Comparison of ENCODE assay signal across 8 mouse cellular contexts in genomic region chr1:177257178-177258033, GRCm38 (mm10). TPM values are rescaled to one million over a fixed set of nuclear protein-coding genes. Genes with fewer than 3 reads are reported as not detected.
A peak's percentile ranks its signal among the peaks of the same experiment; 100 is the strongest.
DNase-seq lines count a peak whose midpoint lies in the region; ATAC-seq and TF ChIP-seq lines count a peak whose summit lies in the region.

No protein-coding gene starts in this region.

- ATAC-seq in forebrain, postnatal 0 days, result peak; percentile 69
- peak; percentile 38 for ATAC-seq in lung, embryonic 15.5 days (ENCODE audit: borderline replicate concordance, extremely low read depth, low FRiP score, low TSS enrichment)

- peak; percentile 45 for DNase-seq in ES-E14 (ENCODE audit: low read depth, low spot score)
- DNase-seq in cerebellum, adult 2 months, result peak; percentile 80
- DNase-seq in forebrain, postnatal 0 days, result peak; percentile 80
- DNase-seq in heart, postnatal 4 days, result peak; percentile 61
- DNase-seq in layer of hippocampus, adult 9-10 months (ENCODE audit: low spot score), result peak; percentile 46
- peak; percentile 38 for DNase-seq in ovary, adult 18-20 months (ENCODE audit: low spot score)
- peak; percentile 55 for DNase-seq in thymus, adult 2 months

- H3K4me1 ChIP-seq in ES-E14 (ENCODE audit: control insufficient read depth in 2 of 2, insufficient read depth in 2 of 2, low read length in 2 of 2, poor library complexity in 1 of 2), result peaks cover 3% of the 10 kb centered on the region in 2 experiments; a peak in 2 of 4 replicates
- H3K4me1 ChIP-seq in cerebellum, adult 2 months (ENCODE audit: control insufficient read depth, insufficient read depth, low read length), result no peaks in the 10 kb centered on the region
- H3K4me1 ChIP-seq in forebrain, postnatal 0 days (ENCODE audit: insufficient read depth), result peaks cover 13% of the 10 kb centered on the region
- 0 out of 2 replicates have a peak, but pooled peaks cover 3% of the 10 kb centered on the region for H3K4me1 ChIP-seq in lung, embryonic 15.5 days
- peaks cover 4% of the 10 kb centered on the region for H3K4me1 ChIP-seq in thymus, adult 2 months (replicated peaks; ENCODE audit: control insufficient read depth, insufficient read depth, low read length)

- H3K4me2 ChIP-seq in forebrain, postnatal 0 days (ENCODE audit: low read depth), result peak overlapping the region; percentile 93
- peak overlapping the region; percentile 90 for H3K4me2 ChIP-seq in lung, embryonic 15.5 days

- H3K36me3 ChIP-seq in ES-E14 (ENCODE audit: control insufficient read depth, insufficient read depth, low read length, poor library complexity, severe bottlenecking), result no peaks in the 10 kb centered on the region
- no peaks in the 10 kb centered on the region for H3K36me3 ChIP-seq in forebrain, postnatal 0 days (ENCODE audit: insufficient read depth)
- H3K36me3 ChIP-seq in lung, embryonic 15.5 days, result no peaks in the 10 kb centered on the region
- H3K36me3 ChIP-seq in thymus, adult 2 months (ENCODE audit: control insufficient read depth, insufficient read depth, low read length), result no peaks in the 10 kb centered on the region

- in situ Hi-C loops in ES-E14 (cut with MboI; ENCODE audit: low sequenced_read_pairs in 2 of 2, unreplicated experiment in 2 of 2), result no loop called here

- no peaks in the 10 kb centered on the region for H3K27me3 ChIP-seq in cerebellum, adult 2 months (ENCODE audit: control insufficient read depth, insufficient read depth, low read length)
- H3K27me3 ChIP-seq in forebrain, postnatal 0 days (ENCODE audit: insufficient read depth, low read length), result no peaks in the 10 kb centered on the region
- no peaks in the 10 kb centered on the region for H3K27me3 ChIP-seq in lung, embryonic 15.5 days
- H3K27me3 ChIP-seq in thymus, adult 2 months (ENCODE audit: control insufficient read depth, insufficient read depth, low read length), result no peaks in the 10 kb centered on the region

- H3K27ac ChIP-seq in ES-E14 (ENCODE audit: insufficient read depth, low read depth, low read length, poor library complexity, severe bottlenecking), result peak overlapping the region; percentile 93
- H3K27ac ChIP-seq in cerebellum, adult 2 months (ENCODE audit: insufficient read depth, low read length), result peak overlapping the region; percentile 32
- peak overlapping the region; percentile 100 for H3K27ac ChIP-seq in forebrain, postnatal 0 days (ENCODE audit: low read depth, low read length)
- H3K27ac ChIP-seq in lung, embryonic 15.5 days, result peak overlapping the region; percentile 97
- H3K27ac ChIP-seq in thymus, adult 2 months (ENCODE audit: control insufficient read depth, insufficient read depth, low read length), result no peak overlapping the region

- no peak for TF ChIP-seq CTCF in cerebellum, adult 2 months (IDR thresholded peaks at IDR 0.05; ENCODE audit: borderline replicate concordance, insufficient read depth, low read depth, low read length)
- no peak; the same call in none of the 2 replicates for TF ChIP-seq CTCF in forebrain, postnatal 0 days (IDR thresholded peaks at IDR 0.05; ENCODE audit: low read depth)
- TF ChIP-seq CTCF in thymus, adult 2 months (IDR thresholded peaks at IDR 0.05; ENCODE audit: borderline replicate concordance, control insufficient read depth, extremely low read depth, insufficient read depth, low read length, poor library complexity), result no peak

- no peak for TF ChIP-seq POLR2A in cerebellum, adult 2 months (IDR thresholded peaks at IDR 0.05; ENCODE audit: borderline replicate concordance, insufficient read depth, low read length)
- no peak for TF ChIP-seq POLR2A in thymus, adult 2 months (IDR thresholded peaks at IDR 0.05; ENCODE audit: control insufficient read depth, extremely low read depth, insufficient read depth, low read length, poor library complexity)

- peak overlapping the region; percentile 93 to 100 for H3K4me3 ChIP-seq in ES-E14 (ENCODE audit: insufficient read depth in 1 of 2, low read depth in 1 of 2, low read length in 2 of 2, poor library complexity in 1 of 2, severe bottlenecking in 1 of 2)
- H3K4me3 ChIP-seq in cerebellum, adult 2 months (replicated peaks; ENCODE audit: insufficient read depth, low read depth, low read length), result peak overlapping the region; percentile 99
- peak overlapping the region; percentile 98 for H3K4me3 ChIP-seq in forebrain, postnatal 0 days (ENCODE audit: low read depth, low read length)
- peak overlapping the region; percentile 95 for H3K4me3 ChIP-seq in lung, embryonic 15.5 days
- H3K4me3 ChIP-seq in thymus, adult 2 months (ENCODE audit: control insufficient read depth, insufficient read depth, low read length), result peak overlapping the region; percentile 55

- under 1% methylated on average over 77 of the region's 86 CpGs for WGBS in cerebellum, adult 2 months
- 1% methylated on average over 58 of the region's 86 CpGs for WGBS in forebrain, postnatal 0 days
- WGBS in lung, embryonic 15.5 days, result 0% methylated on average over 62 of the region's 86 CpGs
- 1% methylated on average over 75 of the region's 86 CpGs for WGBS in thymus, adult 2 months

- no peaks in the 10 kb centered on the region for H3K9me3 ChIP-seq in ES-E14 (ENCODE audit: control insufficient read depth, insufficient read depth, low read depth, low read length)
- H3K9me3 ChIP-seq in forebrain, postnatal 0 days (ENCODE audit: low read length), result no peaks in the 10 kb centered on the region
- no peaks in the 10 kb centered on the region for H3K9me3 ChIP-seq in lung, embryonic 15.5 days

- H3K9ac ChIP-seq in ES-E14 (ENCODE audit: insufficient read depth, low read depth, low read length, poor library complexity, severe bottlenecking), result peak overlapping the region; percentile 82
- H3K9ac ChIP-seq in forebrain, postnatal 0 days, result peak overlapping the region; percentile 96
- peak overlapping the region; percentile 76 for H3K9ac ChIP-seq in lung, embryonic 15.5 days

TF ChIP-seq in ES-E14, 5 proteins besides CTCF, POLR2A, EP300 and RAD21:
- TF ChIP-seq MAFK (IDR thresholded peaks at IDR 0.05; ENCODE audit: insufficient read depth, low read depth, low read length) (no peak), HCFC1 (IDR thresholded peaks at IDR 0.05; ENCODE audit: borderline replicate concordance, insufficient read depth, low read length) (no peak), CHD2 (IDR thresholded peaks at IDR 0.05; ENCODE audit: low read depth, low read length) (no peak), ZNF384 (IDR thresholded peaks at IDR 0.05; ENCODE audit: low read depth, low read length) (no peak), ZC3H11A (IDR thresholded peaks at IDR 0.05; ENCODE audit: borderline replicate concordance, low read depth, low read length) (no peak)

RNA-seq across cellular contexts. Expression of gene Akt3, which starts 0.6 kb away (rescaled TPM):
- total RNA-seq in ES-E14 (2012; rRNA removed), result 8.4 and 8.5 TPM in 2 replicates
- 39.8 and 40.0 TPM in 2 replicates for polyA plus RNA-seq in cerebellum, adult 2 months (2012; rRNA removed)
- 129 and 143 TPM in 2 replicates for total RNA-seq in forebrain, postnatal 0 days (2014; rRNA removed)
- 18.6 and 18.7 TPM in 2 replicates for polyA plus RNA-seq in forebrain, postnatal 0 days (2015; fragmentation: Nextera tagmentation; extraction: Ambion mirVana)
- total RNA-seq in heart, postnatal 4 days (2021), result 10 to 100 TPM; 33.3 to 34.4 TPM
- polyA plus RNA-seq in lung, embryonic 15.5 days (2015; fragmentation: Nextera tagmentation; extraction: Ambion mirVana), result 4.6 and 5.3 TPM in 2 replicates
- 6.6 and 7.4 TPM in 2 replicates for polyA plus RNA-seq in thymus, adult 2 months (2012; rRNA removed)
